Mouse (Mus musculus) WW6 (cell line): ENCODE measurements around the gene Kdm1a.

Experiments used
- DNase-seq: peaks from one replicate; pipeline ENCODE4 v3.0.0-alpha.2; 2013; ENCODE audit warnings: low read depth, low spot score

The Kdm1a gene

DNA sequence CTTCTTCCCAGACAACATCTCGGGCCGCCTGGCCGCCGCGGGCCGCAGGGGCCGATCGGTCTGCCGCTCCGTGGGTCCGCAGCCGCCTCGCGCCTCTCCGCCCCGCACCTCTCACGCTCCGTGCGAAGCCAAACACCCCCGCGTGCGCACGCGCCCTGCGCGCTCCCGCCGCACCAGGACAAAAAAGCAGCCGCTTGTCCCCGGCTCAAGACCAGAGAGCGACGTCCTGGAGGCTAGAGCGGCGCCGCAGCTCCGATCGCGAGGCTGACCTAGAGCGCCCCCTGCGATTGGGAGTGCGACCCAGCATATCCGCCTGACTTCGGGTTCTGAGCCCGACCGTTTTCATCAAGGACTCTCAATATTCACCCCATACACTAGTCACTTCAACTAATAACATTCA, at the start of gene Kdm1a:
Gene Kdm1a, minus strand, starts transcription at position 156 of the 400 bp plus-strand sequence.
- DNase-seq, result peak; percentile 81

DNA sequence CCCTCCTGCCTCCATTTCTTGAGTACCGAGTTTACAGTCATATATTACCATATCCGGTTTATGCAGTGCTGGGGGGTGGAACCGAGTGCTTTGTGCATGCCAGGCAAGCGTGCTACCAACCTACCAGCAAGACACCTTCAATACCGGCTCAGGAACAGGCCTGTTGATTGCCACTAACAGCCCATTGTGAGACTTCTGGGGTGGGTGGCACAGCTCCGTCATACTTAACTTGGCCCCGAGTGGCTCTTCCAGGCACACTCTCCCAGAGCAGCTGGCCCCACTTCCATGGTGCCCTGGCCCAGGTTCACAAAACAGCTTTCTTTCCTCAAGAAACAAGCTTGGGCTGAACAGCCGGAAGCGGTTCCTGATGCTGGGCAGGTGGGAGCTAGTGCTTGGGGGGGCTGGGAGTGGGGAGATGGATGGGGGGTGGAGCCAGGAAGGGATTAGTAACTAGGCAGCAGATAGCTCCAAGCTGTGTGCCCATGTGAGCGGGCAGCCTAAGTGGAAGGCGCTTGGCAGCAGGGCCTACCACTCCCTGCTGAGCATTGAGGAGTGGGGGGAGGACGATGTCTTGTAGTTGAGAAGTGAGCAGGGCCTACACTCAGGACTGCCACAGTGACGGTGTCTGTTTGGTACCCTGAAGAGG, 49.5 kb upstream of the Kdm1a start:
- no peak for DNase-seq

DNA sequence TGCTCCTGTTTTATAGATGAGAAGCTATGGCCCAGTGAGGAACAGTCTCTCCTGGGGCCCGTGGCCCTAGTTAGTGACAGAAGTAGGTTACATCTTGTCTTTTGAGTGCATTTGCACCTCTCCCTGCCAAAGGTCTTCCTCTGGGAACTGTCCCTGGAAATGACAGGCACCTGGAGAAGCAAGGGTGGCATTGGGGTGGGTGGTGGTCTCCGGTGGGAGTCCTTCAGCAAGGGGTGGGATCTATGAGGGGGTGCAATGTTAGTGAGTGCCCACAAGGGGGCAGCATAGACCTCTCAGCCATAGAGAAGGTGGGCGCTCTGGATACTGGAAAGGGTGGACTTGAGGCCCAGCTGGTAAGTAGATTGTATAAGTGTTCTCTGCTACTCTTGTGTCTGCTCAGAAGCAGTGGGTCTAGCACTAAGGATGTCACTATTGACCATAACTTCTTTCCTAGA, 48.9 kb upstream of the Kdm1a start:
- no peak for DNase-seq

DNA sequence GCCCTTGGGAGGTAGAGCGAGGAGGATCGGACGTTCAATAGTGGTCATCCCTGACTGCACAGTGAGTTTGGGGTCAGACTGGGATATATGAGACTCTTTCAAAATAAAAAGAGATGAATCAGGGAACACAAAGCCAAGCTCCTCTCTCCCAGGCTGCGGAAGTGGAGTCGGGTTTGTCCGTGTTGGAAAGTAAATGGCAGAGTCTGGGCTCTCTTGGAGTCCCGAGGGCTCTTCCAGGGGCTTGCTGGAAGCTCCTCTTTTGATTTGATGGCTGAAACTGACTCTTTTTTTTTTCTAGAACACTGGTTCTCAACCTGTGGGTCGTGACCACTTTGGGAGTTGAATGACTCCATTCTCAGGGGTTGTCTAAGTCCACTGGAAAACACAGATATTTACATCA, 47.7 kb upstream of the Kdm1a start:
- no peak for DNase-seq

DNA sequence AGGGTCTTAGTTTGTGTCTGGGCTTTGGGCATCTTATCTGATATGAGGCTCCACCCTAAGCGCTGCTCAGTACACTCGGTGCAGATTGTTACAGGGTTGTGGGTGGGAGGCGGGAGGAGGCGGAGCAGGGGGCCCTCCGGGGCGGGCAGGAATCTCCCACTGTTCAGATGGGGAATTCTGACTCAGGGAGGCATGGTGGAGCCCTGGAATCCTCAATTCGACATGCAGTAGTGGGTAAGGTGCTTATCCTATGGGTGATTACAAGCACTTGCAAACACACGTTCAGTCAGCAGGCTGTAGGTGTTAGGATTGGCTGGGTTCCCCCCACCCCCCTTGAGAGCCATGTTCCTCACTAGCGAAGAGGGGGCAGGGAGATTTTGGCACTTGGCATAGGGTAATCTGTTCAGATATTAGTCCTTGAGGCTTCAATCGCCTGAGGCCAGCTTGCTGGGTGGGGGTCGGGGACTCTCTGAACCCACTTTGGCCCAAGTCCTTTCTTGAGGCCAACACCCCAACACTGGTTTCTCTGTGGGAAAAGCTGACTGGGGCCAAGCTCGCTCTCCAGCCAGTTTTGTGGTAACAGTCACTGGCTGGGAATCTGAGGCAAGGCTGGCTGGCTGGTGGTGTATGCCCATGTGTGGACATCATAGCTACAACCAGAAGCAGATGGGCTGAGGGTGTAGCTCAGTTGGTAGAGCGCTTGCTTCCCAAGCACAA, 47.1 kb upstream of the Kdm1a start:
- no peak for DNase-seq

DNA sequence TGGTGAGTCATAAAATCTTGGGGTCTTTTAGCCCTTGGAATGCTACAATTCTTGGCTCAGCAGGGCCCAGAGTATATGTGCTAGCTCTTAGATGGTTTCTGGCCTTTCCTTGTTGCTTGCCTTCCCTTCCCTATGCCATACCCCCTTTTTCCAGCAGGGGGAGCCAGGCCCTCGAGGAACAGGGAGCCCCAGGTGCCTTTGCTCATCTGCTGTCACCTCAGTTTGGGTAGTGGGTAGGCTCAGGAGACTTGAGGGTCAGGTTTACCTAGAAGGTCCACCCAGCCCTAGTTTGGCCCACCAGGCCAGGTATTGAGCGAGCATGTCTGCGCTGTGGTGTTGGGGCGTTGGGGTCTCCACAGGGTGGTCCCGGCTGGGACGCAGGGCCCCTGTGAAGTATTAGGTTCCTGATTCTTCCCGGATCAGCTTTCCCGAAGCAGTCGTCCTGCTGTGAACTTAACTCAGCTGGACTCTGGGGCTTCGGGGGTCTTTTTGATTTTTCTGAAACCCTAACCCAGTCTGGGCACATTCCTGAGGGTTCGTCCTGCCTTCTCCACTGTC, 46.5 kb upstream of the Kdm1a start:
- DNase-seq, result no peak

DNA sequence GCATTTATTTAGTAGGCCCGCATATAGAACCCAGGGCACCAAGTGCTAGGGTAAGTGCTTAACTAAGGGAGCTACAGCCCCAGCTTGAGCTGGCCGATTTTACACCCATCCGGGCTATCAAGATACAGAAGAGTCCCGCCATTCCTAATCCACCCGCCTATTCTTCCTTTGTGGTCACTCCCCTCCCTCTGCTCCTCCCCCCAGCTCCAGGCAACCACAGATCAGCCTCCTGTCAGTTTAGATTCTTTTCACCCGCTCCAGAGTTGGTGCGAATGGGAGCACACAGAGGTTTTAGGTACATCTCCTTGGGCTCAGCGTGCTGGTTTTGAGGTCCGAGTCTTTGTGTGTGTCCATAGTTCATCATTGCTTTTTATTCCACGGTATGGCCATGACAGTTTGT, 36.4 kb upstream of the Kdm1a start:
- no peak for DNase-seq

DNA sequence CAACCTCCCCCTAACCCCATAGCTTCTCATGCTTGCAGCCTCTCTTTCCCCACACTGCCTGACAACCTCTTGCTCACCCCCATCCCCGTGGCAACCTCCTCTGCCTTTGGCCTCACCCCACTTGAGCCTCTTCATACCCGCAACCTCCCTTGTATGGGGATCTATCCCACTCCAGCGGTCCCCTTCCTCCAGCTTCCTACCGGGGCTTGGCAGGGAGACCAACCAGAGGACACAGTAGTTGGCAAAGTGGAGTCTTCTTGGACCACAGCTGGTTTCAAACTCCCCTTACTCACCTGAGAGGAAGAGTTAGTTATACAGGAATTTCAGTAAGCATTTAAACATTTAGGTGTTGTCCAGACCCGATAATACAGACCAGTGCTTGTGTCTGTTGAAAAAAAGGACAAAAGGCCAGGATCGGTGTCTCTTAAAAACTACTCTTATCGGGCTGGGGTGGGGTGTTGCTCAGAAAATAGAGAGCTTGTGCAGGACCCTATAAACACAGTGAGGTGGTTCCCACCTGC, 35.8 kb upstream of the Kdm1a start:
- DNase-seq, result no peak

DNA sequence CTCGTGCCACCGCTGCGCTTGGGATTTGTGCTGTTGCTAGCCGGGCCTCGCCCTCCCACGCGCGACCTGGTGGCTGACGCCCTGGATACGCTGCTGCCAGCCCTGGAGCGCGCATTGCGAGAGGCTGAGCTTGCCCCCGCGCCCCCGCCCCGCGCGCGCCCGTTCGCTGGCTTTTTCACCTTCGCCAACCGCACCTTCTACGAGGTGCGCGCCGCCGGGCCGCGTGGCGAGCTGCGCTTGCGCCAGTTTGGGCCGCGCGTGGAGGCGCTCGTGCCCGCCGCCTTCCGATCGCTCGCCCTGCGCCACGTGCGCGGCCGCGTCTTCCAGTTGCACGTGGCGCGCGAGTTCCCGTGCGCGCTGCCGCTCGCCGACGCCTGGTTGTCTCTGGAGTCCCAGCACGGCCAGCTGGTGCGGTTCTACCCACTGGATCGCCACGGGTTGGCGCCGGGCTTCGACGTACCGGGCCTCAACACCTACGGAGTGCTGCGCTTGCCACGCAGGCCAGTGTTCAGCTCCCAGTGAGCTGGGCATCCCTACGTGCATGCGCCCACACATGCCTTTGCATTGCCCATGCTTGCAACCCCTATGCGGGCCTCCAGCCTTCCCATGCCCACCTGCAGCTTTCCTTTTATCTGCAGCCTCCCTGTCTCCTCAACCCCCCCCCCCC, 35.2 kb upstream of the Kdm1a start:
- no peak for DNase-seq

DNA sequence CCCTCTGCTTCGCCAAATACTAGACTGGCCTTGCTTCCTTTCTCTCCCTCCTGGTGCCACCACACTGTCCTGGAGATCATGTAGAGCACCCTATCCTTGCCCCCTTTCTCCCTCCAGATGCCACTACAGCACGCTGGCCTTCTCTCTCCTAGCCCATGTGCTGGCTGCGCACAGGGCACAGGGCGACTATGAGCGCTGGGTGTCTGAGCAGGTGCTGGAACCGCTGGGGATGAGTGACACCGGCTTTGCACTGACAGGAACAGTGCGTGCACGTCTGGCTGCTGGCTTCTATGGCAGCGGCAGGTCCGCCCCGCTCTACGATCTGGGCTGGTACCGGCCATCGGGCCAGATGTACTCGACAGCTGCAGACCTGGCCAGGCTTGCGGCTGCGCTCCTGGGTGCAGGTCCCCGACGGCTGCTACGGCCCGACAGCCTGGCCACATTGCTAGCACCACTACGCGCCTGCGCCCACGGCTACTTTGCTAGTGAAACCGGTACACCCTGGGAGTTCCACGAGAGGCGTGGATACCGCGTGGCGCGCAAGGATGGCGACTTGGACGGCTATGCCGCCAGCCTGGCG, 34.5 kb upstream of the Kdm1a start:
- DNase-seq, result no peak

DNA sequence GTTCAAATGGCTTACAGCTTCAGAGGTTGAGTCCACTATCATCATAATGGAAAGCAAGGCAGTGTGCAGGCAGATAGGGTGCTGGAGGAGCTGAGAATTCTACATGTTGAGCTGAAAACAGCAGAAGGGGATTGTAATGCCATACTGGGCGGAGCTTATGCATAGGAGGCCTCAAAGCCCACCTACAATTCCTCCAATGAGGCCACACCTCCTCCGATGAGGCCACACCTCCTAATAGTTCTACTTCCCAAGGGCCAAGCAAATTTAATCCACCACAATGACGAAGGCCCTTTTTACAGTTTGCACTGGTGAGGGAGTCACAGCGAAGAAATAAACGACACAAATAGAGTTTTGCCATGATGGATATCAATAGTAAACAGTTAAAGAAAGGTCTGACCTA, 34.0 kb upstream of the Kdm1a start:
- DNase-seq, result no peak

DNA sequence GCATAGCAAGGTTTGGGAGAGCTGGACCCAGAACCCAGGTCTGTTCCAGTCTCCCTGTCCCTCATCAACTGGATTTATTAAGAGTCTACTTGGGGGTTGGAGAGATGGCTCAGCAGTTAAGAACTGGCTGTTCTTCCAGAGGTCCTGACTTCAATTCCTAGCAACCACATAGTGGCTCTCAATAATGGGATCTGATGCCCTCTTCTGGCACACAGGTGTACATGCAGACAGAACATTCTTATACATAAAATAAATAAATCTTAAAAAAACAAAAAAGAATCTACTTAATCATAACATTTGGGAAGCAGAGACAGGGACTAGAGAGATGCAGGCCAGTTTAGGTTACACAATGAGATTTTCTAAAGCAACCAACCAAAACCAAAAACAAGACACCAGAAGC, 33.5 kb upstream of the Kdm1a start:
- no peak for DNase-seq

DNA sequence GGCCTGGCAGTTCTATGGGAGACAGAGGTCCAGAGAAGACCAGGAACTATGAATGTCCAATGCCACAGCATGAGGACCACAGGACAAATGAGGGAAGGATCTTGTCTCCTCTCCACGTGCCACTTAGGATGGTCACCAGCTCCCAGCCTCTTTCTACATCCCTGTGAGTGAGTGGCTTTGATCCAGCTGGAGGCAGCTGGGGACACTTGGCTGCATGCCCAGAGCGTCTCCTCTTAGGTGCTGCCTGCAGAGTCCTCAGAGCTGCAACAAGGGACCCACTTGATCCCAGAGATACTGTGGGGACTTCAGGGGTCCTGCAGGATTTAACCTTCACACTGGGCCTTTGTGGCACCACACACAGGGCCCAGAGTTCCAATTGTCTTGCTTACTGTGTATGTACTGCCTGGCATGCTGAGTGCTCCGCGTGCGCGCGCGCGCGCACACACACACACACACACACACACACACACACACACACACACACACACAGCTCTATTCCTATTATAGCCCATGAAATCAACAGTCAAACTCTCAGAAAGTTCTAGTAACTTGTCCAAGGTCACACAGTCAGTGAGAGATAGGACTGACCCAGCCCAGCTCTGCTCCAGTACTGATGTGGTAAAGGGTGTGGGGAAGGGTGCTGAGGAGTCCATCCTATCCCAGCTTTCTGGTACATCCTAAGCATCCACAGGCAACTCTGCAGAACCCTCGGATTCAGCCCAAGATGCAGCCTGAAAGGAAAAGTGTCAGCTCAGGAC, 28.9 kb upstream of the Kdm1a start:
- no peak for DNase-seq

DNA sequence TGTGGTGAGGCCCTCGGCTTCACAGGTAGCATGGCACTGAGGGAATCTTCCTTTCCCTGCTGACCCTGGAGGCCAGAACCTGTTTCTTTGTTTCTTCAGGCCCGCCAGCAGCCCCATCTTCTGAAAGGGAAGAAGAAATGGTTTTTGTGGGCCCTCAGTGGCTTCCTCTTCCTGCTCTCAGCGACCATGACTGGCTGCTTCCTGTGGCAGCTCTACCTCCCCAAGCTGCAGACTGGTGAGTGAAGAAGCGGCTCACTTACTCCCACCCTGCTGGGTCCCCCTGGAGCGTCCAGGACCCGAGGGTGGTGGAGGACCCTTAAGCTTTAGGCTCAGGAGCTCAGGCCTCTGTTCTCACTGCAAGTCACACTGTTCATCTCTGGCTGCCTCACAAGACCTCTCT, 24.1 kb upstream of the Kdm1a start:
- no peak for DNase-seq

DNA sequence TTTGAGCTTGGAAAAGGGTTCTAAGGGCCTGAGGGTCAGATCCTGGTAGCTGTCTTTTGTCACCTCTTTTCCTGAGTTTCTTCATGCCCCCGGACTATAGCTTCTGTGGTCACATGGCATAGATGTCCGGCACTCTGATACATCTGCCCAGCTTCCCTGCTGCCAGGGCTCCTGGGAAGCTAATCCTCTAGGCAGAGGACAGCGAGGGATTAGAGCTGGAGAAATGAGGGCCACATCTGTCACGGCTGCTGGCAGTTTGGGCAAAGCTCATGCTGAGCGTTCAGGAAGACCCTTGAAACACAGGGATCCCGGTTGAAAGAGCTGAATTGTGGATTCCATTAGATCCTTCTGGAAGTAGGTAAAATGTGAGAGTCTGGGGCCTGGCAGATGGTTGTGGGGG, 19.9 kb upstream of the Kdm1a start, which contains the start of gene Lactbl1:
Gene Lactbl1, plus strand, starts transcription at position 234 of the 400 bp plus-strand sequence.
- no peak for DNase-seq

DNA sequence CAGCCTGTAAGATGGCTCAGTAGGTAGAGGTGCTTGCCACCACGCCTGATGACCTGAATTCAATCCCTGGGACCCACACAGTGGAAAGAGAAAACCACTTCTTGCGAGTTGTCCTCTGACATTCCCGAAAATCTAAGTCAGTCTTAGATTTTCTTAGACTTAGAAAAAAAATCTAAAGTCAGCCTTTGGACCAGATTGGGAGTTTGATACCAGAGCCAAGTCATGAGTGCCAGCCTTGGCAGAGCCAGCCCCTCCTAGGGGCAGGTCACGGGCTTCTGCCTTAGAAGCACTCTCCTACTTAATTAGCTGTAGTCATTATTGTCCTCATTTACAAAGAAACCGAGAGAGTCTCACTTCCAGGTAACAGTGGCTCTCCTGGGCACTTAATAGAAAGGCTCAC, 19.4 kb upstream of the Kdm1a start:
- no peak for DNase-seq

DNA sequence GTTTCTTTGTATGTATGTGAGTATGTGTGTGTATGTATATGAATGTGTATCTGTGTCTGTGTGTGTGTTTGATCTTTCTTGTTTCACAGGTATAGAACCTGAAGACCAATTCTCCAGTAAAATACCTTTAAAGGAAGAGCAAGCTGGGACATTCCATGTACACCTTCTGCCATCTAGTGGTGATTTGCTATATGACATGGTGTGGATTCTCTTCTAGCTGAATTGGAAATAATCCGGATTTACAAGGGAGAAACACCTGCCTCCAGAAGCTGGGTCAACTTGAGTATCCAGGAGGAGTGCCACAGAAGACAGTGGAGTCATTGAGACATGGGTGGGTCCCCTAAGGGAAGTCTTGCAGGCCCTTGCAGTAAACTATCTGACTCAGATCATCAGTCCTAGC, 18.8 kb upstream of the Kdm1a start:
- DNase-seq, result no peak

DNA sequence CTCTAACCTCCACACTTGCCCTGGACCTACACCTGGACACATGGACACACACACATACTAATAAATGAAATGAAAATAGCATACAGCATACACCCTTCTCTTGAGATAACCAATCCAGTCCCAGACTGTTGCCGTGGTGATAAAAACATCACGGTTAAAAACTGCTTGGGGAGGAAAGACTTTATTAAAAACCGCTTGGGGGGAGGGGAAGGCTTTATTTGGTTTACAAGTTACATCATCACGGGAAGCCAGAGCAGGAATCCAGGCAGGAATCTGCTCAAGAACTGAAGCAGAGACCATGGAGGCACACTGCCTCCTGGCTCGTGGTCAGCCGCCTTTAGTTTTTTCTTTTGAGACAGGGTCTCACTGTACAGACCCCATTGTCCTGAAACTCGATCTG, 11.1 kb upstream of the Kdm1a start:
- no peak for DNase-seq

DNA sequence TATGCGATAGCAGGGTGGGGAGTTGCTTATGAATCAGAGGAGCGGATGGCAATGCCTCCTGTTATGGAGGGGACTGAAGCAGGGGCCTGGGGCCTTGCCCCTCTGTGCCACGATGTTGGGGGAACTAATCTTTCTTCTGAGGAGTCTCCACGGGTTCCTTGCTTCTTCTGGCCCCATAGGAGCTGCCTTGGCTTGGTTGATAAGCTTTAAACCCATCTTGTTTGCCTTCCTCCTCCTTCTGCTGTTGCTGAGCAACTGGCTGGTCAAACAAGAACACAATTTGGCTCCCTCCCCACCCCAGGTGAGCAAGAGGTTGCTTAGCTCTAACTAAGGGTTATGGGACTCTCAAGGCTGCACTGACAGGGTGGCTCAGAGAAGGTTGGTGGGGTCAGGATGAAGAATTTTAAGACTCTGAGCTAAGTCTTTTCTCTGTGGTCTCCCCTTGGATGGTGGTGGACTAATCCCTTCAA, 7.9 kb upstream of the Kdm1a start, which contains the start of gene Tex46:
Gene Tex46, plus strand, starts transcription at position 51 of the 470 bp plus-strand sequence.
- no peak for DNase-seq

DNA sequence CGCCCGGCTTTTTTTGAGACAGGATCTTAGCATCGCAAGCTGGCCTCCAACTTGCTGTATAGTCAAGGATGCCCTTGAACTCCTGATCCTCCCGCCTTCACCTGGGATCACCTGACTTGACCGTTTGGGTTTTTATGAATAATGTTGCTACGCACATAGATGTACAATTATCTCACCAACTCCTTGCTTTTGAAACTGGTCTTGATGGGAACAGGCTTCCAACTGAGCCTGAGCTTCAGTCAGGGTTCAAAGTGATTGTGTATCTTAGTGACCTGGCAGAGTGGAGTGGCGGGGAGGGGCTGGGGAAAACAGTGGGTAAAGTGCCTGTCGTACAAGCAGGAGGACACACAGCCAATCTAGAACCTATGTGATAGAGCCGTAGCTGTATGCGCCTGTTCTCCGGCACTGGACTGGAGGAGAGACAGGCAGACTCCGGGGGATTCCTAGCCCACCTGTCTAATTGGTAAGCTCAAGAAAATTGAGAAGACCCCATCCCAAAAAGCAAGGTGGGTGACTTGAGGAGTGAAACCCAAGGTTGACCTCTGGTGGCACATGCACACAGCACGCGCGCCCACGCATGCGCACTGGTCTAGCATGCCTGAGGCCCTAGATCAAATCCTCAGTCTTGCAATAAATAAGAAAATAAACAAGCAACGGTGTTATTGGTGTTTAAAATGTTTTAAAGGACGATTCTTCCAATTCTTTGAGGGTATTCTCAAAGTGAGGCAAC, 3.4 kb upstream of the Kdm1a start:
- DNase-seq, result peak; percentile 34
